Mouse (Mus musculus): ENCODE data around the gene Lpp. TPM values are rescaled to one million over a fixed set of nuclear protein-coding genes. Genes with fewer than 3 reads are reported as not detected.

The Lpp gene
- polyA plus RNA-seq, 1 experiment: 15.0 TPM

- Histone ChIP-seq H3K27me3 (ENCODE audit: control insufficient read depth, insufficient read depth, low read length) (no peaks in the 10 kb centered on the region), H3K4me3 (ENCODE audit: control insufficient read depth, insufficient read depth, low read length) (no peak overlapping the region), H3K36me3 (ENCODE audit: control insufficient read depth, insufficient read depth, low read length) (no peaks in the 10 kb centered on the region), H3K27ac (ENCODE audit: control insufficient read depth, insufficient read depth, low read length) (no peak overlapping the region), H3K4me1 (replicated peaks; ENCODE audit: control insufficient read depth, insufficient read depth, low read length) (peaks cover 8% of the 10 kb centered on the region; the same call in 1 of the 2 replicates)
- TF ChIP-seq POLR2A (IDR thresholded peaks at IDR 0.05; ENCODE audit: control insufficient read depth, extremely low read depth, insufficient read depth, low read length, poor library complexity): no peak
- TF ChIP-seq CTCF (IDR thresholded peaks at IDR 0.05; ENCODE audit: borderline replicate concordance, control insufficient read depth, extremely low read depth, insufficient read depth, low read length, poor library complexity): no peak
- WGBS: 91% methylated on average over 7 of the region's 7 CpGs
- DNase-seq: no peak
Observed at GRCm38 (mm10) chr16:24635381-24635919, 242.1 kb downstream of the Lpp start.

- no peak for TF ChIP-seq CTCF (IDR thresholded peaks at IDR 0.05; ENCODE audit: borderline replicate concordance, control insufficient read depth, extremely low read depth, insufficient read depth, low read length, poor library complexity)
- TF ChIP-seq POLR2A (IDR thresholded peaks at IDR 0.05; ENCODE audit: control insufficient read depth, extremely low read depth, insufficient read depth, low read length, poor library complexity): no peak
- H3K4me1 ChIP-seq (replicated peaks; ENCODE audit: control insufficient read depth, insufficient read depth, low read length): peaks cover 13% of the 10 kb centered on the region
- 99% methylated on average over 2 of the region's 2 CpGs for WGBS
- H3K27ac ChIP-seq (ENCODE audit: control insufficient read depth, insufficient read depth, low read length): no peak overlapping the region
- no peak overlapping the region for H3K4me3 ChIP-seq (ENCODE audit: control insufficient read depth, insufficient read depth, low read length)
- H3K27me3 ChIP-seq (ENCODE audit: control insufficient read depth, insufficient read depth, low read length): no peaks in the 10 kb centered on the region
- no peak for DNase-seq
- no peaks in the 10 kb centered on the region for H3K36me3 ChIP-seq (ENCODE audit: control insufficient read depth, insufficient read depth, low read length)
Observed at GRCm38 (mm10) chr16:24636894-24637293, 243.6 kb downstream of the Lpp start.

DNA sequence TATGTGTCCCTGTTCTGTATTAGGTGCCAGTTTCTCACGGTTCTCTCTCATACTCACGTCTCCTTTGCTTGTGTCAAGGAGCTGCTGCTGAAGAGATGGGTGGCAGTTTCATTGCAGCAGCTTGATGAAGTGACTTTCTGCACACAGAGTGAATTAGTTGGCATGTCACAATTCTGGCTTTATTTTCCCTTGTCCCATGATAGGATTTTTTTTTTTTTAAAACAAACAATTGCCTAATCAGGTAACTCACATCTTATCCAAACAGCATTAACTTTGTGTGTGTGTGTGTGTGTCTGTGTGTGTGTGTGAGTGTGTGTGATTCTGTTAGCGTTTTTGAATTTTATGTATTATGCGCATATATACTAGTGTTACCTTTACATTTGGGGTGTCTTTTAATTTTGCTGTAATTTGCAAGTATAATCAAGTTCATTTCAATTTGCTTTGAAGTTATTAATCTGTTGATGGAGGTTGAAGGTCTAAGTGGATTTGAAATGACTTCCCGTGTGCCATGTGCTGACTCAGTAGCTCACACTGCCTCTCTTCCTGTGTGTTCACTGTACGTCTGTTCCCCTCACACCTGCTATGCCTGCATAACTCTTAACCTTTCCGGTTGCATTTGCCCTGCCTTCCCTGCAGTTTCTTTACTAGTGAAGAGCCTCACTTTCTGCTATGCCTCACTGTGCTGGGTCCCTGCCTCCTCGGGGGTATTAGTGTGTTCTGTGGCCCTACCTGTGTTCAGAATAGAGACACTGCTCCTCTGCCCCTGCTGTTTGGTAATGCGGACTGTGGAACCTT, 247.9 kb downstream of the Lpp start:
- no peak overlapping the region for H3K4me3 ChIP-seq (ENCODE audit: control insufficient read depth, insufficient read depth, low read length)
- no peaks in the 10 kb centered on the region for H3K27me3 ChIP-seq (ENCODE audit: control insufficient read depth, insufficient read depth, low read length)
- 65% methylated on average over 9 of the region's 9 CpGs for WGBS
- H3K4me1 ChIP-seq (replicated peaks; ENCODE audit: control insufficient read depth, insufficient read depth, low read length): peaks cover 9% of the 10 kb centered on the region
- TF ChIP-seq POLR2A (IDR thresholded peaks at IDR 0.05; ENCODE audit: control insufficient read depth, extremely low read depth, insufficient read depth, low read length, poor library complexity): no peak
- no peak for TF ChIP-seq CTCF (IDR thresholded peaks at IDR 0.05; ENCODE audit: borderline replicate concordance, control insufficient read depth, extremely low read depth, insufficient read depth, low read length, poor library complexity)
- peak; percentile 51 for DNase-seq
- H3K27ac ChIP-seq (ENCODE audit: control insufficient read depth, insufficient read depth, low read length): peak overlapping the region; percentile 81
- H3K36me3 ChIP-seq (ENCODE audit: control insufficient read depth, insufficient read depth, low read length): no peaks in the 10 kb centered on the region

DNA sequence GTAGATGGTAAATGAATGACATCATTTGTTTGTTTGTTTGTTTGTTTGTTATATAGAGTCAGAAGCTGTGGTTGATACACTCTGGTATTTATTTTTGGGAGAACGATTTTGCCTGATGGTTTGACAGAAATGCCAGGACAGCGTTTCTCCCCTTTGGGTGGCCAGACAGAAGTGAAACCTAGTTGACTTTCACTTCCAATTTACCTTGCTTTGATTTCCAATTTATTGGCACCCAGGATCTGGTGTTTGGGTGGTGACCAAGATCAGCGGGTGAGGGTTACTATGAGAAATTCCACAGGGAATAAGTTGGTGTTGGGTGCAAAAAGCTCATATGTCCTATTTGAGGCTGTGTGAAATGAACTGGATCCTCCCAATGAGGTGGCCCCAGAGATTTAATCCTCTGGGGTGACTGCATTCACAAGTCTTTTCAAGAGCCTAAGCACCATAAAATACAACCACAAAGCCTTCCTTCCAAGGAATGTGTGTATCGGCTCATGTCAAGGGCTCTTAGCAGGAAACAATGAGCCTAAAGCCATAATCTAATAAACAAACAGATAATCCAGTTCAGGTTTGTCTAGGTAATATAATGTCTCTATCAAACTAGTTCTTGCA, 249.8 kb downstream of the Lpp start:
- Histone ChIP-seq H3K27ac (ENCODE audit: control insufficient read depth, insufficient read depth, low read length) (no peak overlapping the region), H3K4me1 (replicated peaks; ENCODE audit: control insufficient read depth, insufficient read depth, low read length) (peaks cover 11% of the 10 kb centered on the region), H3K27me3 (ENCODE audit: control insufficient read depth, insufficient read depth, low read length) (no peaks in the 10 kb centered on the region), H3K36me3 (ENCODE audit: control insufficient read depth, insufficient read depth, low read length) (no peaks in the 10 kb centered on the region), H3K4me3 (ENCODE audit: control insufficient read depth, insufficient read depth, low read length) (no peak overlapping the region)
- 90% methylated on average over 4 of the region's 4 CpGs for WGBS
- no peak for TF ChIP-seq CTCF (IDR thresholded peaks at IDR 0.05; ENCODE audit: borderline replicate concordance, control insufficient read depth, extremely low read depth, insufficient read depth, low read length, poor library complexity)
- DNase-seq: no peak

DNA sequence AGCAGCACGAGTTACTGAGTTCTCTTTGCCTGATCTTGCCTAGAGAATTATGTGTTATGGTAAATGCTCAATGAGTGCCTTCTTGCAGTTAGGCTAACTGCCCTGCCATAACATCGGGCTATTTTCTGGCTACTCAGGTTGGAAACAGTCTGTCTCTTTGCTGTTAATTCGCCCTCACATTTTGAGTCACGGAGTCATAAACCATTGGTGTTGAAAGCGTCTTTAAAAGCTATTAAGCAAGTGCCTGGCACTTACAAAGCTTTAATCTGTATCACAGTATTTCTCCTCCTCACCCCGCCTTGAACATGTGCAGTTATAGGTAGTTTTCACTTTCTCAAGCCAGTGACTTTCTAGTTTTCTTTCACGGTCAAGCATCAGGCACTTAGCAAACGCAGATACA, 250.8 kb downstream of the Lpp start:
- no peak for DNase-seq
- WGBS: 95% methylated on average over 8 of the region's 8 CpGs
- peaks cover 11% of the 10 kb centered on the region for H3K4me1 ChIP-seq (replicated peaks; ENCODE audit: control insufficient read depth, insufficient read depth, low read length)
- TF ChIP-seq CTCF (IDR thresholded peaks at IDR 0.05; ENCODE audit: borderline replicate concordance, control insufficient read depth, extremely low read depth, insufficient read depth, low read length, poor library complexity): no peak
- no peak overlapping the region for H3K27ac ChIP-seq (ENCODE audit: control insufficient read depth, insufficient read depth, low read length)
- no peak overlapping the region for H3K4me3 ChIP-seq (ENCODE audit: control insufficient read depth, insufficient read depth, low read length)
- H3K36me3 ChIP-seq (ENCODE audit: control insufficient read depth, insufficient read depth, low read length): no peaks in the 10 kb centered on the region
- no peaks in the 10 kb centered on the region for H3K27me3 ChIP-seq (ENCODE audit: control insufficient read depth, insufficient read depth, low read length)

GRCm38 (mm10) chr16:24644760-24645406, 251.6 kb downstream of the Lpp start:
- Histone ChIP-seq H3K4me3 (ENCODE audit: control insufficient read depth, insufficient read depth, low read length) (no peak overlapping the region), H3K4me1 (replicated peaks; ENCODE audit: control insufficient read depth, insufficient read depth, low read length) (peaks cover 11% of the 10 kb centered on the region), H3K36me3 (ENCODE audit: control insufficient read depth, insufficient read depth, low read length) (no peaks in the 10 kb centered on the region), H3K27ac (ENCODE audit: control insufficient read depth, insufficient read depth, low read length) (no peak overlapping the region), H3K27me3 (ENCODE audit: control insufficient read depth, insufficient read depth, low read length) (no peaks in the 10 kb centered on the region)
- no peak for TF ChIP-seq POLR2A (IDR thresholded peaks at IDR 0.05; ENCODE audit: control insufficient read depth, extremely low read depth, insufficient read depth, low read length, poor library complexity)
- no peak for TF ChIP-seq CTCF (IDR thresholded peaks at IDR 0.05; ENCODE audit: borderline replicate concordance, control insufficient read depth, extremely low read depth, insufficient read depth, low read length, poor library complexity)
- no peak for DNase-seq
- 98% methylated on average over 4 of the region's 4 CpGs for WGBS

Data from thymus, adult 2 months (tissue).